In genomic region chr8:11185672-11186071, GRCm38 (mm10) we compare ENCODE assay signal across 17 mouse cellular contexts.
"Had no signal": no experiment of that assay in that cellular context is flagged by ENCODE, and none has a peak within 500 bp of the region (broad histone marks: within the 10 kb centered on the region; RNA-seq: fewer than 3 reads in every experiment).

No protein-coding gene starts in this region.

- DNase-seq: lung, adult 18-20 months; lung, postnatal 10 days; lung, postnatal 4 days; midbrain, embryonic 14.5 days; retina, postnatal 1 day; spleen, adult 18-20 months; thymus, adult 18-20 months; thymus, postnatal 25 days; thymus, postnatal 4 days had no signal

- H3K9ac ChIP-seq: liver, embryonic 14.5 days; lung, embryonic 14.5 days; midbrain, embryonic 12.5 days; neural tube, embryonic 13.5 days; neural tube, embryonic 15.5 days had no signal

- H3K4me3 ChIP-seq: midbrain, embryonic 10.5 days; midbrain, embryonic 12.5 days; myocyte; neural tube, embryonic 13.5 days; neural tube, embryonic 15.5 days had no signal

- H3K27ac ChIP-seq: liver, embryonic 14.5 days; midbrain, embryonic 10.5 days; midbrain, embryonic 12.5 days; neural tube, embryonic 13.5 days; neural tube, embryonic 15.5 days had no signal

- H3K36me3 ChIP-seq: midbrain, embryonic 10.5 days; midbrain, embryonic 12.5 days; neural tube, embryonic 13.5 days; neural tube, embryonic 15.5 days had no signal

- ATAC-seq: midbrain, embryonic 16.5 days had no signal

- H3K9me3 ChIP-seq: midbrain, embryonic 10.5 days; midbrain, embryonic 12.5 days; neural tube, embryonic 13.5 days; neural tube, embryonic 15.5 days had no signal

- H3K4me2 ChIP-seq: lung, embryonic 14.5 days; midbrain, embryonic 12.5 days; neural tube, embryonic 13.5 days; neural tube, embryonic 15.5 days had no signal
